Mouse (Mus musculus): ENCODE measurements around the gene Plpp6.
"Not testable (repeated sequence)": the region's sequence is repeated elsewhere in the genome, so short reads cannot be mapped to it uniquely, and the experiment has no call there.

Gene Plpp6

GRCm38 (mm10) chr19:28989515-28989914 is 25.8 kb downstream of the Plpp6 start:
- no peak for DNase-seq

- DNase-seq, result peak; percentile 99
Measured at GRCm38 (mm10) chr19:28990194-28990589, 26.4 kb downstream of the Plpp6 start, which contains the start of gene Cdc37l1. Cdc37l1 (plus strand) TSS chr19:28990352.

- peak; percentile 63 for DNase-seq
Measured at GRCm38 (mm10) chr19:28990590-28991221, 27.0 kb downstream of the Plpp6 start.

GRCm38 (mm10) chr19:28991391-28991790 is 27.6 kb downstream of the Plpp6 start:
- DNase-seq, result peak; percentile 33

- no peak for DNase-seq
Measured at GRCm38 (mm10) chr19:28994870-28995269, 31.1 kb downstream of the Plpp6 start.

- no peak for DNase-seq
Measured at GRCm38 (mm10) chr19:28995366-28995765, 31.6 kb downstream of the Plpp6 start.

GRCm38 (mm10) chr19:28997976-28998630 is 34.4 kb downstream of the Plpp6 start:
- no peak for DNase-seq

- not testable (repeated sequence) for DNase-seq
Measured at GRCm38 (mm10) chr19:29000321-29000720, 36.6 kb downstream of the Plpp6 start.

- DNase-seq, result no peak
Measured at GRCm38 (mm10) chr19:29008069-29008706, 44.4 kb downstream of the Plpp6 start.

GRCm38 (mm10) chr19:29009046-29009445 is 45.3 kb downstream of the Plpp6 start:
- no peak for DNase-seq

- DNase-seq, result no peak
Measured at GRCm38 (mm10) chr19:29011355-29011990, 47.7 kb downstream of the Plpp6 start.

GRCm38 (mm10) chr19:29014466-29015055 is 50.8 kb downstream of the Plpp6 start:
- DNase-seq, result peak; percentile 38

GRCm38 (mm10) chr19:29015410-29016203 is 51.9 kb downstream of the Plpp6 start:
- no peak for DNase-seq

- DNase-seq, result no peak
Measured at GRCm38 (mm10) chr19:29016204-29016765, 52.5 kb downstream of the Plpp6 start.
